Mouse (Mus musculus) ES-Bruce4 (cell line): ENCODE results near the gene Angptl4.

Source experiments
- CTCF ChIP-seq: IDR thresholded peaks from one replicate; pipeline ENCODE4 v1.8.1; 2011; ENCODE audit warnings: low read depth, low read length
- EP300 ChIP-seq: IDR thresholded peaks from 2 replicates; pipeline ENCODE4 v1.6.1; 2011; ENCODE audit warnings: low read depth, low read length; ENCODE audit not compliant: insufficient read depth

- TF ChIP-seq EP300 (no peak), CTCF (no peak)
These were observed 7.0 kb downstream of the Angptl4 start for GRCm38 (mm10) chr17:33774573-33775155.
